In the genomic region with DNA sequence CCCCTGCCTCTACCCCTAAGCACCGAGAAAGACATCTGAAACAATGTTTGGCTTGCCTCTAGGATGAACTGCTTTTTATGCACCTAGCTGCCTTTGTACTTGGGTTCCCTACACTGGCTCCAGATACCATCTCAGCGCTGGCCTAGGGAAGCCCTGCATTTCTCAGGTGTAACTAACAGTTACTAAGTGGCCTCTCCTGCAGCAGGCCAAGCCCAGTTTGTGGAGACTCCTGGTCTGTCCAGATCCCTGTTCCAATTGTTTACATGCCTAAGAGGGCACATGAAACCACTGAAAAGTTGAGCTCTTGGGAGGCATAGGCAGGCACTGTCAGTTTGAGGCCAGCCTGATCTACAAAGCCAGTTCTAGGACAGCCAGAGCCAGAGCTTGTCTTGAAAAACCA, we compare ENCODE assay signal across 23 mouse cellular contexts.
DNase-seq lines count a peak whose midpoint lies in the region; ATAC-seq and TF ChIP-seq lines count a peak whose summit lies in the region.
"Had no signal": no experiment of that assay in that cellular context is flagged by ENCODE, and none has a peak within 500 bp of the region (broad histone marks: within the 10 kb centered on the region; RNA-seq: fewer than 3 reads in every experiment).

No protein-coding gene starts in this region.

- H3K4me3 ChIP-seq in lung, embryonic 15.5 days = no peak overlapping the region
- H3K4me3 ChIP-seq in bone marrow, adult 2 months (replicated peaks; ENCODE audit: control insufficient read depth, low read depth, low read length) = no peak overlapping the region
- H3K4me3 ChIP-seq in lung, postnatal 0 days (ENCODE audit: low read depth, low read length) = no peak overlapping the region
- H3K4me3 ChIP-seq: embryonic facial prominence, embryonic 13.5 days; embryonic facial prominence, embryonic 15.5 days; erythroblast, embryonic 14.5 days; forebrain, embryonic 10.5 days; forebrain, embryonic 12.5 days had no signal

- H3K4me1 ChIP-seq in lung, embryonic 15.5 days = peaks cover 39% of the 10 kb centered on the region
- H3K4me1 ChIP-seq in bone marrow, adult 2 months (ENCODE audit: control insufficient read depth, insufficient read depth, low read length) = peaks cover 19% of the 10 kb centered on the region
- peaks cover 10% of the 10 kb centered on the region for H3K4me1 ChIP-seq in lung, postnatal 0 days (ENCODE audit: insufficient read depth, low read depth, low read length)
- H3K4me1 ChIP-seq: embryonic facial prominence, embryonic 13.5 days; forebrain, embryonic 10.5 days; forebrain, embryonic 12.5 days had no signal

- no peaks in the 10 kb centered on the region for H3K9me3 ChIP-seq in lung, embryonic 15.5 days
- H3K9me3 ChIP-seq in lung, postnatal 0 days (ENCODE audit: low read length) = no peaks in the 10 kb centered on the region
- H3K9me3 ChIP-seq: embryonic facial prominence, embryonic 13.5 days; embryonic facial prominence, embryonic 15.5 days; forebrain, embryonic 10.5 days; forebrain, embryonic 12.5 days had no signal

- 60% methylated on average over 2 of the region's 2 CpGs for WGBS in lung, embryonic 15.5 days
- 89% methylated on average over 2 of the region's 2 CpGs for WGBS in bone marrow, adult 2 months
- WGBS in lung, postnatal 0 days = 56% methylated on average over 2 of the region's 2 CpGs

- no peak for ATAC-seq in lung, embryonic 15.5 days (ENCODE audit: borderline replicate concordance, extremely low read depth, low FRiP score, low TSS enrichment)
- peak; percentile 33; the same call in 1 of the 2 replicates for ATAC-seq in lung, postnatal 0 days
- ATAC-seq: forebrain, embryonic 14.5 days; forebrain, embryonic 16.5 days had no signal

- H3K27ac ChIP-seq in lung, embryonic 15.5 days = peak overlapping the region; percentile 66
- peak overlapping the region; percentile 34 for H3K27ac ChIP-seq in bone marrow, adult 2 months (ENCODE audit: control insufficient read depth, insufficient read depth, low read depth, low read length, poor library complexity)
- H3K27ac ChIP-seq in lung, postnatal 0 days (ENCODE audit: low read length) = peak overlapping the region; percentile 92
- H3K27ac ChIP-seq: embryonic facial prominence, embryonic 13.5 days; embryonic facial prominence, embryonic 15.5 days; forebrain, embryonic 10.5 days; forebrain, embryonic 12.5 days had no signal

- H3K4me2 ChIP-seq in lung, embryonic 15.5 days = no peak overlapping the region
- no peak overlapping the region for H3K4me2 ChIP-seq in lung, postnatal 0 days (replicated peaks; ENCODE audit: low read depth, low read length)
- H3K4me2 ChIP-seq: embryonic facial prominence, embryonic 13.5 days; embryonic facial prominence, embryonic 15.5 days; forebrain, embryonic 12.5 days had no signal

- TF ChIP-seq CTCF in bone marrow, adult 2 months (IDR thresholded peaks at IDR 0.05; ENCODE audit: control insufficient read depth, insufficient read depth, low read length) = no peak
- TF ChIP-seq CTCF in lung, postnatal 0 days (IDR thresholded peaks at IDR 0.05) = no peak

- intact Hi-C loops in gastrocnemius, postnatal 36 days (cut with DNase I) = loop anchor here (10.0 kb wide), 1 partner anchor 171 kb away; a partner anchor contains a TSS

- TF ChIP-seq POLR2A in bone marrow, adult 2 months (IDR thresholded peaks at IDR 0.05; ENCODE audit: borderline replicate concordance, control insufficient read depth, low read depth, low read length) = no peak

- TF ChIP-seq EP300 in lung, postnatal 0 days (IDR thresholded peaks at IDR 0.05) = peak; percentile 50; the same call in 1 of the 2 replicates

- H3K9ac ChIP-seq in lung, embryonic 15.5 days = no peak overlapping the region
- no peak overlapping the region for H3K9ac ChIP-seq in lung, postnatal 0 days (replicated peaks; ENCODE audit: low read depth)
- H3K9ac ChIP-seq: embryonic facial prominence, embryonic 13.5 days; embryonic facial prominence, embryonic 15.5 days; forebrain, embryonic 12.5 days had no signal

- no peaks in the 10 kb centered on the region for H3K27me3 ChIP-seq in lung, embryonic 15.5 days
- H3K27me3 ChIP-seq in lung, postnatal 0 days (replicated peaks; ENCODE audit: insufficient read depth, low read length) = no peaks in the 10 kb centered on the region
- H3K27me3 ChIP-seq: forebrain, embryonic 12.5 days had no signal

- no peak for DNase-seq in lung, postnatal 14 days
- DNase-seq in lung, postnatal 0 days (ENCODE audit: low spot score) = peak; percentile 61
- peak; percentile 42 for DNase-seq in lung, postnatal 36 days
- no peak for DNase-seq in gastrocnemius, postnatal 36 days
- no peak for DNase-seq in testis, postnatal 14 days (ENCODE audit: low spot score)
- DNase-seq: adrenal gland, adult 2 months; adrenal gland, postnatal 10 days; adrenal gland, postnatal 25 days; cerebellum, adult 18-20 months; cerebellum, adult 8-10 months; cerebellum, adult 9-11 months; cerebellum, postnatal 14 days; cerebellum, postnatal 36 days; embryo, embryonic 11 days had no signal

- no peaks in the 10 kb centered on the region for H3K36me3 ChIP-seq in lung, embryonic 15.5 days
- no peaks in the 10 kb centered on the region for H3K36me3 ChIP-seq in lung, postnatal 0 days (ENCODE audit: insufficient read depth, low read length)
- H3K36me3 ChIP-seq: embryonic facial prominence, embryonic 15.5 days had no signal

Comparison
In these comparisons a context has a peak if more than half of its experiments do, and no peak if none do; other contexts are left out.
1. DNase-seq: peak in lung, postnatal 0 days (single experiment) and lung, postnatal 36 days (single experiment); none in lung, postnatal 14 days (single experiment), gastrocnemius, postnatal 36 days (0 of 2) and testis, postnatal 14 days (single experiment).
2. H3K27ac ChIP-seq: peak in every context shown above with its lines; median percentile 92 in lung, postnatal 0 days; 66 in lung, embryonic 15.5 days; 34 in bone marrow, adult 2 months.